Mouse (Mus musculus): ENCODE measurements around the gene D8Ertd738e. TPM values are rescaled to one million over a fixed set of nuclear protein-coding genes. Genes with fewer than 3 reads are reported as not detected.
"Not testable (repeated sequence)": the region's sequence is repeated elsewhere in the genome, so short reads cannot be mapped to it uniquely, and the experiment has no call there.

D8Ertd738e gene
- polyA plus RNA-seq (2015; fragmentation: Nextera tagmentation; extraction: Ambion mirVana), result 263 and 280 TPM in 2 replicates

GRCm38 (mm10) chr8:84249257-84250170 is at the start of gene D8Ertd738e:
D8Ertd738e (minus strand) TSS chr8:84249719.
- H3K4me1 ChIP-seq, result peaks cover 19% of the 10 kb centered on the region
- H3K9ac ChIP-seq (replicated peaks), result peak within 1 kb of the TSS; percentile 82
- H3K4me2 ChIP-seq, result peak within 1 kb of the TSS; percentile 81
- H3K9me3 ChIP-seq (replicated peaks), result no peaks in the 10 kb centered on the region
- H3K36me3 ChIP-seq, result peaks cover 70% of the 10 kb centered on the region
- peak within 1 kb of the TSS; percentile 84 for H3K27ac ChIP-seq (replicated peaks)
- H3K27me3 ChIP-seq (replicated peaks), result no peaks in the 10 kb centered on the region
- H3K4me3 ChIP-seq (replicated peaks), result peak within 1 kb of the TSS; percentile 76
- ATAC-seq (ENCODE audit: low FRiP score), result peak; percentile 95
- 5% methylated on average over 52 of the region's 52 CpGs for WGBS

GRCm38 (mm10) chr8:84297029-84297785 is 47.7 kb upstream of the D8Ertd738e start:
- Histone ChIP-seq H3K9ac (replicated peaks) (no peak overlapping the region), H3K4me3 (replicated peaks) (no peak overlapping the region), H3K36me3 (no peaks in the 10 kb centered on the region), H3K27ac (replicated peaks) (no peak overlapping the region), H3K4me2 (no peak overlapping the region), H3K9me3 (replicated peaks) (no peaks in the 10 kb centered on the region), H3K27me3 (replicated peaks) (no peaks in the 10 kb centered on the region), H3K4me1 (peaks cover under 1% of the 10 kb centered on the region; the same call in 1 of the 2 replicates)
- 63% methylated on average over 5 of the region's 5 CpGs for WGBS
- no peak for ATAC-seq (ENCODE audit: low FRiP score)

GRCm38 (mm10) chr8:84291688-84292087 is 42.2 kb upstream of the D8Ertd738e start:
- Histone ChIP-seq H3K9ac (replicated peaks) (no peak overlapping the region), H3K27ac (replicated peaks) (no peak overlapping the region), H3K4me1 (peaks cover 5% of the 10 kb centered on the region; the same call in 1 of the 2 replicates), H3K36me3 (no peaks in the 10 kb centered on the region), H3K4me2 (no peak overlapping the region), H3K27me3 (replicated peaks) (no peaks in the 10 kb centered on the region), H3K4me3 (replicated peaks) (no peak overlapping the region), H3K9me3 (replicated peaks) (no peaks in the 10 kb centered on the region)
- WGBS, result 28% methylated on average over 8 of the region's 8 CpGs
- ATAC-seq (ENCODE audit: low FRiP score), result no peak

GRCm38 (mm10) chr8:84291086-84291485 is 41.6 kb upstream of the D8Ertd738e start:
- Histone ChIP-seq H3K36me3 (no peaks in the 10 kb centered on the region), H3K9me3 (replicated peaks) (no peaks in the 10 kb centered on the region), H3K4me1 (peaks cover 5% of the 10 kb centered on the region; the same call in 1 of the 2 replicates), H3K27ac (replicated peaks) (no peak overlapping the region), H3K27me3 (replicated peaks) (no peaks in the 10 kb centered on the region), H3K9ac (replicated peaks) (no peak overlapping the region), H3K4me3 (replicated peaks) (no peak overlapping the region), H3K4me2 (no peak overlapping the region)
- ATAC-seq (ENCODE audit: low FRiP score), result no peak
- 75% methylated on average over 5 of the region's 5 CpGs for WGBS

GRCm38 (mm10) chr8:84288892-84289291 is 39.4 kb upstream of the D8Ertd738e start:
- H3K4me3 ChIP-seq (replicated peaks), result no peak overlapping the region
- no peak for ATAC-seq (ENCODE audit: low FRiP score)
- H3K9ac ChIP-seq (replicated peaks), result no peak overlapping the region
- no peak overlapping the region for H3K4me2 ChIP-seq
- WGBS, result 60% methylated on average over 2 of the region's 2 CpGs
- H3K9me3 ChIP-seq (replicated peaks), result no peaks in the 10 kb centered on the region
- H3K4me1 ChIP-seq, result peaks cover 5% of the 10 kb centered on the region; the same call in 1 of the 2 replicates
- H3K27ac ChIP-seq (replicated peaks), result no peak overlapping the region
- no peaks in the 10 kb centered on the region for H3K36me3 ChIP-seq
- no peaks in the 10 kb centered on the region for H3K27me3 ChIP-seq (replicated peaks)

- not testable (repeated sequence) for H3K4me3 ChIP-seq (replicated peaks); H3K4me1 ChIP-seq; H3K4me2 ChIP-seq; H3K9me3 ChIP-seq (replicated peaks); H3K27me3 ChIP-seq (replicated peaks); H3K36me3 ChIP-seq; H3K27ac ChIP-seq (replicated peaks); ATAC-seq (ENCODE audit: low FRiP score); H3K9ac ChIP-seq (replicated peaks)
- 62% methylated on average over 5 of the region's 5 CpGs for WGBS
These were observed 36.1 kb upstream of the D8Ertd738e start for GRCm38 (mm10) chr8:84285665-84286064.

GRCm38 (mm10) chr8:84284608-84285063 is 35.1 kb upstream of the D8Ertd738e start:
- Histone ChIP-seq H3K27me3 (replicated peaks) (no peaks in the 10 kb centered on the region), H3K9me3 (replicated peaks) (no peaks in the 10 kb centered on the region), H3K4me2 (peak overlapping the region; percentile 16; the same call in 1 of the 2 replicates), H3K4me3 (replicated peaks) (no peak overlapping the region), H3K36me3 (no peaks in the 10 kb centered on the region), H3K4me1 (no peaks in the 10 kb centered on the region), H3K9ac (replicated peaks) (no peak overlapping the region), H3K27ac (replicated peaks) (no peak overlapping the region)
- ATAC-seq (ENCODE audit: low FRiP score), result no peak
- WGBS, result 45% methylated on average over 9 of the region's 9 CpGs

- ATAC-seq (ENCODE audit: low FRiP score), result no peak
- 85% methylated on average over 10 of the region's 10 CpGs for WGBS
These were observed 31.3 kb upstream of the D8Ertd738e start for GRCm38 (mm10) chr8:84280777-84281176.

GRCm38 (mm10) chr8:84276447-84276846 is 26.9 kb upstream of the D8Ertd738e start:
- no peaks in the 10 kb centered on the region for H3K9me3 ChIP-seq (replicated peaks)
- no peaks in the 10 kb centered on the region for H3K27me3 ChIP-seq (replicated peaks)
- no peak overlapping the region for H3K9ac ChIP-seq (replicated peaks)
- WGBS, result 62% methylated on average over 1 of the region's 1 CpGs
- H3K27ac ChIP-seq (replicated peaks), result no peak overlapping the region
- no peak overlapping the region for H3K4me3 ChIP-seq (replicated peaks)
- H3K4me1 ChIP-seq, result no peaks in the 10 kb centered on the region
- H3K4me2 ChIP-seq, result no peak overlapping the region
- no peak for ATAC-seq (ENCODE audit: low FRiP score)
- no peaks in the 10 kb centered on the region for H3K36me3 ChIP-seq

More at GRCm38 (mm10) chr8:84280777-84281176, 31.3 kb upstream of the D8Ertd738e start:
- H3K4me3 ChIP-seq (replicated peaks), result no peak overlapping the region
- no peak overlapping the region for H3K9ac ChIP-seq (replicated peaks)
- no peaks in the 10 kb centered on the region for H3K27me3 ChIP-seq (replicated peaks)
- H3K4me2 ChIP-seq, result no peak overlapping the region
- H3K27ac ChIP-seq (replicated peaks), result no peak overlapping the region
- H3K4me1 ChIP-seq, result no peaks in the 10 kb centered on the region
- no peaks in the 10 kb centered on the region for H3K36me3 ChIP-seq
- no peaks in the 10 kb centered on the region for H3K9me3 ChIP-seq (replicated peaks)

GRCm38 (mm10) chr8:84273968-84274367 is 24.4 kb upstream of the D8Ertd738e start:
- no peaks in the 10 kb centered on the region for H3K27me3 ChIP-seq (replicated peaks)
- no peak overlapping the region for H3K4me3 ChIP-seq (replicated peaks)
- peaks cover 11% of the 10 kb centered on the region for H3K4me1 ChIP-seq
- H3K9ac ChIP-seq (replicated peaks), result no peak overlapping the region
- H3K27ac ChIP-seq (replicated peaks), result no peak overlapping the region
- 87% methylated on average over 3 of the region's 3 CpGs for WGBS
- ATAC-seq (ENCODE audit: low FRiP score), result no peak
- H3K9me3 ChIP-seq (replicated peaks), result no peaks in the 10 kb centered on the region
- no peaks in the 10 kb centered on the region for H3K36me3 ChIP-seq
- no peak overlapping the region for H3K4me2 ChIP-seq

- 92% methylated on average over 4 of the region's 4 CpGs for WGBS
- Histone ChIP-seq H3K27ac (replicated peaks) (no peak overlapping the region), H3K4me2 (no peak overlapping the region), H3K9me3 (replicated peaks) (no peaks in the 10 kb centered on the region), H3K36me3 (no peaks in the 10 kb centered on the region), H3K27me3 (replicated peaks) (no peaks in the 10 kb centered on the region), H3K9ac (replicated peaks) (no peak overlapping the region), H3K4me1 (peaks cover 12% of the 10 kb centered on the region), H3K4me3 (replicated peaks) (no peak overlapping the region)
- ATAC-seq (ENCODE audit: low FRiP score), result no peak
These were observed 22.8 kb upstream of the D8Ertd738e start for GRCm38 (mm10) chr8:84272302-84272701.
